Mouse (Mus musculus): ENCODE measurements at regions not wholly inside any gene's neighbourhood (a gene's known extent, or its start where the extent isn't known, plus 50 kb on each side); places are given as distances from the start of the nearest gene placed in this dataset.

DNA sequence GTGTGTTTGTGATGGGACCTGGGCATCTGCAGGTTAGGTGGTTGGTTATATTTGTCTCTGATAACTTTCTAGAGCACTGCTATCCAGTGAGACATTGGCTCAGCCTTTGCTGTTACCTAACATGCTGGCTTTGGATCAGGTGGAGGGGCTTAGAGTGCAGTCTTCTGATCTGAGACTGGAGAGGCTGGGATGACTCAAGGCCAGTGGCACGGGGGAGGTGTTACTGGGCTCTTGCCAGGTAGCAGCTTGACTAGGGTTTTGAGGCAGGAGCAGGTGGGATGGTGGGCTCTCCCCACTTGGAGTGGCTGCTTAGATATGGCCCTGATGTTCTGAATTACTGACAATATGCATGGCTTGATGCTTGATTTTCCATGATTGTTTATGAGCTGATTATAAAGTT is 236.0 kb downstream of the Zfp704 start:
- peak in 1 of 2 experiments; percentile 12 for DNase-seq (ENCODE audit: low spot score in 2 of 2)

DNA sequence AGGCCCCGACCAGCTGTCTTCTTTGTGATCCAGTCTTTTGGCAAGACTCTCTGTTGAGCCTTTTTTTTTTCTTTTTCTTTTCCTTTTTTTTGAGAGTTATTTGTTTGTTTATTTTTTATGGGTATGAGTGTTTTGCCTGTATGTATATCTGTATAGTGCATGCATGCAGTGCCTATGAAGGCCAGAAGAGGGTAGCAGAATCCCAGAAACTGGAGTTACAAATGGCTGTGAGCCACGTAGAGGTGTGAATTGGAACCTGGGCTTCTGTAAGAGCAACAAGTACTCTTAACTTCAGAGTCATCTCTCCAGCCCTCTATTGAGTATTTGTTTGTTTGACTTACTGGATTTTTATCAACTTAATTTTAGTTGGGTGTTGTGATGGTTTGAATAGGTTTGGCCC is 239.8 kb downstream of the Zfp704 start:
- DNase-seq (ENCODE audit: low spot score in 2 of 2): no peak

DNA sequence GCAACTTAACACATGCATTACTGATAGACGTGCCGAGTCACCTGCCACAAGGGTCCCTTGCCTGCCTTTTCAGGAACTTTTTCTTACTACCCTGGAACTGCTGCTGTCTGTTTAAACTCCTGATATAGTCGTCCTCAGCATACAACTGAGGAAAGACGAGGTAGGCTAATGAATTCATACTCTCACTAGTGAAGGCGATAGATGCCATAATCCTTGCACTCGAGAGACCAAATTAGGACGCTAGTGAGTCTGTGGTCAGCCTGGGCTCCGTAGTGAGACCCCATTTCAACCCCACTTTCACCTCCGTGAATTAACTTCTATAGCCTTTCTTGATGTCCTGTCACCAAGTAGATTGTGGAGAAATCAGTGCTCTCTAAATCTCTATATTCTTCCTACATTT is 244.1 kb downstream of the Zfp704 start:
- no peak for DNase-seq (ENCODE audit: low spot score in 2 of 2)

DNA sequence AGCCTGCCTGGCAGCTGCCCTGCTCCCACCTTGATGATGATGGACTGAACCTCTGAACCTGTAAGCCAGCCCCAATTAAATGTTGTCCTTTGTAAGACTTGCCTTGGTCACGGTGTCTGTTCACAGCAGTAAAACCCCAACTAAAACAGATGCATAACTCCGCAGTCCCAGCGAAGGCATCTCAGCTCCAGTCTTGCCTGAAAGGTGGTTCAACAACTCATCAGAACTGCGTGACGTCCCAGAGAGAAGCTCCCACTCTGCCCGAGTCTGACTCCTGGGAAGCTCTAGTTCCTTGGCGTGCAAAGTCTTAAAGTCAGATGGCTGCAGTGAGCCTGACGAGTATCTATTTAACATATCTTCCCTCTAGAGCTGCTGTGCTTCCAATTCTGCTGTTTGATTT is 250.7 kb downstream of the Zfp704 start:
- DNase-seq (ENCODE audit: low spot score in 2 of 2): no peak

DNA sequence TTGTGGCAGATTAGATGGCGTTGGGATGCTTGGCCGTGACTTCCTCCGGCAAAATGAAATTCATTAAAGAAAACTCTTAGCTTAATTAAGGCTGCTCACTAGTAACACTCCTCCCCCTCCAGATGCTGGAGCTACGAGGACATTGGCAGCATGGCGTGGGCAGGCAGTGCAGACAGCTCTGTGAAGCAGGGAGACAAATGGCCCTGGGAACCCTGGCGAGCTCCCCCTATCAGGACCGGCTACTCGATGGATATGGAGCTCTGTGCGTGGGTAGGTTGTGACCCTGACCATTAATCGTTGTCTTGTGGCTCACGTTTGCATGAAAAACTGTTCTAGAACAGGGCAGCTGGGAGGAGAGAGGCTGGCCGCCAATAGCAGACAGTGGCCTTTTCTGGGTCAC is 251.8 kb downstream of the Zfp704 start:
- peak in 1 of 2 experiments; percentile 44 for DNase-seq (ENCODE audit: low spot score in 2 of 2)

DNA sequence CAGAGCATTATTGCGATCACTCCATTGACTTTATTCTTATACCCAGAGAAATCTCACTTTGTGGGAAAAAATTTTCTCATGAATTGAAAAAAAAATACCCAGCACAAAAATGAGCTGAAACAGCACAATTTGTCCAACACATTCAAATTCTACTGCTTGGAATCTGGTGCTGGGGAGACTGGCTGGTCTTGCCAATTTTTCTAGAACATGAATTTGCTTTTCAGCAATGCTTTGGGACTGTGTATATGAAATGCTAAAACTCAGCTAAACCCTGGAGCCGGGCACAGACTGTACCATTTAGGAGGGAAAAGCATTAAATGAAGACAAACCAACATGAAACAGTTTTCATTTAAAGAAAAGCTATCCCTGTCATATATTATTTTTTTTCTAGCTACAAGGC is 252.2 kb downstream of the Zfp704 start:
- DNase-seq (ENCODE audit: low spot score in 2 of 2): no peak

DNA sequence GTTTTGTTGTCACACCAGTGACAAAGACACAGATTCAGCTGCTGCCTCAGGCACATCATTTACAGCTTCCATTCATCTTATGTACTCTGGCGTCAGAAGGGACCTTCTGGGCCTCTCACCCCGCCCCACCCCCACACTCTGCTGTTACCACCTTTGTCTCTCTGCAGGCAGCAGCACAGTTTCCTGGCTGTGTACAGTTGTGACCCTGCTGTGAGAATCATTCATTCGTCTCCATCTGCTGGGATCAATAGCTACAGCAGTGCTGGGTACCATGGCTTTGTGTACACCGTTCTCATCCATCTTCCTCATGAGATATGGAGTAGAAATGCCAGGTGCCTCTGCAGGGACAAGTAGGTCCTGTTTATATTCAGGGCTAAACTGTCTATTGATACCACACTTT is 254.0 kb downstream of the Zfp704 start:
- DNase-seq (ENCODE audit: low spot score in 2 of 2): no peak

DNA sequence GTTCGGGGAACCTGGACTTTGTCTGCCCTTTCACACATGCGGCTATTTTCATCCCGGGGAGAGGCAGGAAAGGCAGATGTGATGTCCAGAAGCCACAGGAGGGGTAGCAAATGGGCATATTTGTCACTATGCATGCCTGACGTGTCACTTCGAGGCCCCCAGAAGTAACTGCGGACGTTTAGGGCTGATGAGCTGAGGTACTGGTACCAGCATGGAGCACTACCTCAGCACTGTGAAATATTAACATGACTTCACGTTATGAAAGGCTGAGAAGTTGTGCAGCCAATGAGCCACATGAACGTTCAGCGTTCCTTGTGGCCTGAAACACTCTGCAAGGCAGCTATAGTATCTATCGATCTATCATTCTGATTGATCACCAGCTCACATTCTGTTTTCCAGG is 255.1 kb downstream of the Zfp704 start:
- no peak for DNase-seq (ENCODE audit: low spot score in 2 of 2)

DNA sequence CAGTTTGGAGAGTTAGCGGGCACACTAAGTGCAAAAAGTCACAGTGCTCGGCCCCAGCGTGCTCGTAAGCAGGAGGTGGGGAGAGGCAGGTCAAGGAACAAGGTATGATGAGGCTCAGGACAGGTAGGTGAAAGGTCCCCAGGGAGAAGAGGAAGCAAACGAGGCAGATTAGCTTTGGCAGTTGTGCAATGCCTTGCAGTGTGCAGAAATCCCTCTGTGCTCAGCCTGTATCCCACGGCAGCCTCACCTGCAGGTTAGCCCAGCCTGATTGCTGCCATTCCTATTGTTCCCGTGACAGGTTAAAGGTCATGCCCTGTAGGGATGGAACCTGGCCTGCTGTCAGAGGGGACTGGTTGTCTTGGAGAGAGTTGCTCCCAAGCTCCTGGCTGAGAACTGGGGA is 257.6 kb downstream of the Zfp704 start:
- no peak for DNase-seq (ENCODE audit: low spot score in 2 of 2)

DNA sequence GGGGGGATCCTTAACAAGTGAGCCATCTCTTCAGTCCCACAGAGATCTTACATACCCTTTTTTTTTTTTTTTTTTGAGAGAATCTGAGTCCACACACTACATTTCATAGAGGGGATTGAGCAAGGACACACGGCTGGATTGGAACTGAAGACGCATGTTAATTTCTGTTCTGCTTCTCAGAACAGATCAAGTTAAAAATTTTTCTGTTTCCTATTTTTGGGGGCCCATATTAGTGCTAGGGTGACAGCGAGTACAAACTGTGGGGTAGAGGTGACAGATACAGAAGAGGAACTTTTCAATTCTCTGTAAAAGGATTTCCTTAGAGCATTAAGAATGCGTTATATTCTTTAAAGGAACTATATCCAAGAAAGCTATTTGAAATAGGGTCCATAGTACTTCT is 260.1 kb downstream of the Zfp704 start:
- no peak for DNase-seq (ENCODE audit: low spot score in 2 of 2)

DNA sequence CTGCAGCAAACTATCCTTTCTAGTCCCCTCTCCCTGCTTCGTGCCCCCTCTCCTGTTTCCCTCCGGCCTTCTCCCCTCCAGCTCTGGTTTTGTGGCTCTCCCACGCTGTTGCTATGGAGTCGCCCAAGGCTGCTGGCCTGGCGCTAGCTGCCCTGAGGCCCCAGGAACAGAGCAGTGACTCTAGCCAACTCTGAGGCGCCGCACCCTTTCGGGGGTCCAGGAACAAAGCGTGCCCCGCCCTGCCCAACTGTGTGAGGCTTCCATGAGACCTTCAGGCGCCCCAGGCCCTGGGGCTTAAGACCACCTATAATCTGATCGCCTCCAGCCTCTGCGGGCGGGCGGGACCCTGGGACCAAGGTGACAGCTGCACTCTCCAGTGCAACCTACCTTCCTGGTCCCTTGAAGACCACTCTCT is 262.4 kb downstream of the Zfp704 start:
- DNase-seq (ENCODE audit: low spot score in 2 of 2): peak in 1 of 2 experiments; percentile 23

DNA sequence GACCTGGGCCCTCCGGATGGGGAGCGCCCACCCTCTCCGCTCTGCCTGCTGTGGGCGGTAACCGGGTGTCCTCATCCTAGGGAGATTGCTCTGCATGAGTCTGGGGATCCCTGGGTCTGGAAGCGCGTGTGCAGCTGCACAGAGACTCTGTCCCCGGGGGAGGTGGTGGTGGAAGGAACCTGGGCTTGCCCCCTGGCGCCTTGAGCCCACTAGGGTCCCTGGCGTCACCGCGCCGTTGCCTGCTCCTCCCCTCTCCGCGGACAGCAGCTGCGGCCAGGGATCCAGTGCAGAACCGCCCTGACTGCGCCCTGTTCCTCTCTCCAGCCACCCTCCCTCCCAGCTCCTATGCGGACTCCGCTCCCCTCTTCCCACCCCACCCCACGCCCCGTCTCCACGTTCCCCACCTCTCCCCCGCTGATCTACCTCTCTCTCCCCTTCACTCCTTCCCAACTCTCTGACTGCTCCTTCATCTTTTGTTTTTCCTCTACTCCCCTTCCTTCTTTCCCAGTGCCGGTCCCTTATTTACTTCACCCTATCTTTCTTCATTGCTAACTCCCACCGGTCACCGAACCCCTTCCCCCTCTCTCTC is 262.9 kb downstream of the Zfp704 start:
- DNase-seq (ENCODE audit: low spot score in 2 of 2): no peak

DNA sequence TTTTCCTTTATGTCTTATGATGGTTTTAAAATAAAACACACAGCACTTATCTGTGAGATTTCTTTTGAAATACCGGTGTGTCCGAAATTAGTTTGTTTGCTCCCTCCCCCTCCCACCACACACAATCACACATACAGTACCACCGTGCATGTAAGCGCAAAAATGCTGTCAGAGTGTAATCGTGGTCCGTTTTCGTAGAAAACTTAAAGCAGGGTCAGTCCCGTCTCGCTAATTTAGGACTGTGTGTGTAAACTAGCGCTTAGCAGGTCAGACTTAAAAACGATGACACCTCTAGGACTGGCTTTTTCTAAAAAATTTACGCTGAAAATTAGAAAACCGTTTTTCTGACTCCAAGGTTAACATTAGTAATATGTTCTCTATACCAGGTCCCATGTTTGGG is 263.5 kb downstream of the Zfp704 start:
- DNase-seq (ENCODE audit: low spot score in 2 of 2): no peak

DNA sequence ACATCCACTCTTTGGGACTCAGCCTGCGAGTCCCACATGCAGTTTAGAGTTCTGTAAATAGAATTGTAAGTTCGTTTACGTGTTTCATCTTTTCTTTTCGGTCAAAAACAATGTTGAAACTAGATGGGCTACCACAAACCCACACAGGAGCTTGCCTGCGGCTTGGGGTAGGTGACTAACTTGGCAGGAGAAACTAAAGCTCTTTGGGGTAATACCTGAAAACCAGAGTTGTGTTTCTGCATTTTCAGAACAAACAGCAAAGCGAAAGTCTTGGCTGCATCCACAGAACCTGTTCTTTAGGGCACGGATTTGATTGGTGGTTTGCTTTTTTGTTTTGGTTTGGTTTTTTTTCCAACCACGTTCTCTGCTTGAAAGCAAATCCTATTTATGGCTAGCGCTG is 264.0 kb downstream of the Zfp704 start:
- no peak for DNase-seq (ENCODE audit: low spot score in 2 of 2)

DNA sequence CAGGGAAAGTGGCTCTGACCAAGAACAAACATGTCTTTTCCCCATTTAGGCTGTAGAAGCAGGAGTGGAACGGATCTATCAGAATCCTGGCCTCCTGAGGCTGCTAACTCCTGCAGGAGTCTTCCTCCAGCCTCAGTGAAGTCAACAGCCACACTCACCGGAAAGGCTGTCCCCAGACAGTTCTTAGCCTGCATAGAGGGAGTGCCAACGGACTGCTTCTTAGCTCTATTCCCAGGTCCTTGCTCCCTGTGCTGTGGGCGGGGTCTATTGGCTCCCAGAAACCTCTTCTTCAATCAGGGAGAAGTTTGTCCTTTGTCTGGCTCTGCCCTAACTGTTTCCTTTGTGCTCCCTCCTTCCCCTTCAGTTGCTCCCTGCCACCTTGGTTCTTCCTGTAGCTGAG is 266.3 kb downstream of the Zfp704 start:
- no peak for DNase-seq (ENCODE audit: low spot score in 2 of 2)

DNA sequence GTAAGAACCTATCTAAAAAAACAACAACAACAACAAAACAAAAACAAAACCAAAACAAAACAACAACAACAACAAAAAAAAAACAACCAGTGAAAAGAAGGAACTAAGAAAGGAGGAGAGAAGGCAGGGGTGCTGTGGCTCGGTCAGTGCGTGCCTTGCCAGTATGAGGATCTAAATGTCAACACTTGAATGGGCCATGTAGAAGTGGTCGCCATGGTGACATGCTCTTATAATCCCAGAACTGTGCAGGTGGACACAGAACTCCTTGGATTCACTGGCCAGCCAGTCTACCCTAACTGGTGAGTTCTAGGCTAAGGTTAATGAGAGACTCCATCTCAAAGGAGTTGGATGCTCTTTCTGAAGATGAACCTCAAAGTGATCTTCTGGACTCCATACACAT is 267.7 kb downstream of the Zfp704 start:
- DNase-seq (ENCODE audit: low spot score in 2 of 2): no peak

DNA sequence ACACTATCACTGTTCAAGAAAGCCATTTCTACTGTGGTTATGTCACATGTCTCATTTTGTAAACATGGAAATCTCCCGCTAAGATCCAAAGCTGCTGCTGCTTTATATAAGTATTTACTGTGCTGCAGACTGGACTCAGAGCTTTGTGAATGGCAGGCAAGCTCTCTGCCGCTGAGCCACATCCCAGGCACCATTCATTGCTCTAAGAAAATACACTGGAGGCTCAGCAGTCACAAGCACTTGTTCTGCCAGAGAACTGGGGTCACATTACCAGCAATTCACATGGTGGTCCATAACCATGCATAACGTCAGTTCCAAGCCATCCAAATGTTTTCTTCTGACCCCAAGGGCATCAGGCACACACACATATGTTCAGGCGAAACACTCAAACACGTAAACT is 268.2 kb downstream of the Zfp704 start:
- no peak for DNase-seq (ENCODE audit: low spot score in 2 of 2)

DNA sequence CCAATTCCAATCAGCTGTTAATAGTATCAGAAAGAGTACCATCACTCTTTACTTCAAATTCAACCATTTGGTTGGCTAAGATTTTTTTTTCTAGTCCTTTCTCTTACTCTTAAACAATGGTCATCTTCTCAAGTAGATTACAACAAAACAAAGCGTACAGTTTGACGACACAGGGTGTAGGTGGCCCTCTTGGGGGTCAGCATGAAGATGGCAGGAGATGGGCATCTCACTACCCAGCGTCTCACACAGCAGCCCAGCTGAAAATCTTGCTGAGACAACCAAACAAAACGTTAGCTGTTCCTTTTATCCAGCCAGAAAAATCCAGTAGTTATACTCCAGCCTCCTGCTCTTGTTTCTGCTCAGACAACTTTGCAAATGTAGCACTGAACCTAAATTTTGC is 268.6 kb downstream of the Zfp704 start:
- no peak for DNase-seq (ENCODE audit: low spot score in 2 of 2)

DNA sequence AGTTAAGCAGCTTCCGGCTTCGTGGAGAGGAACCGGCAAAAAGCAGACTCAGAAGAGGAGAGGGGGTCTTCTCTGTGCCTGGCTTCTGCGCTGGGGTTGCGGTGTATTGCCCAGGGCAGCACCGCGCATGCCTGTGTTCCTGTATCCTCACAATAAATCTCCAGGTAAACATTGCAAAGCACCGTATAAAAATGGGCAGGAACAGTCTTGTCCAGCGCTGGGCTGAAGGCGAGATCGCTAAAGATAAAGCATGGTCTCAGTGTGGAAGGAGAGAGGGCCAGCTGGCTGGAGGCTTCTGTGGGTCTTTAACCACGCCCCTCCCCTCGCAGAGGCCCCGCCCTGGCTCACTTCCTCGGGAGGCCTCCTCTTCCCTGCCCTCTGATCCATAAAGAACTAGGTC is 269.1 kb downstream of the Zfp704 start:
- no peak for DNase-seq (ENCODE audit: low spot score in 2 of 2)

DNA sequence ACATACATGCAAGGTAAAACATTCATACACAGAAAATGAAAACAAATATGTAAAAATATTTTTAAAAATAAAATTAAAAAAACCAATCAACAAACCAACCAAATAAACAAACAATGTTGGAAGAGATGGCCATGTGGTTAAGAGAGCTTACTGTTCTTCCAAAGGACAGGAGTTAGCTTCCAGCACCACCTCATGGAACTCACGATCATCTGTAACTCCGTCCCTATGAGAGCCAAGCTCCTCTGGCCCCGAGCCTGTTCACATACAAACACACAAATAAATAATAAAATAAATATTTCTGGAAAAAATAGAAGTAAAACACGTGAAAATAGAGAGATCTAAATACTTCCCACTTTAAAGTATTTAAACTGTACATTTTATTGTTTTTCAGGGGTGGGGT is 269.5 kb downstream of the Zfp704 start:
- DNase-seq (ENCODE audit: low spot score in 2 of 2): no peak

DNA sequence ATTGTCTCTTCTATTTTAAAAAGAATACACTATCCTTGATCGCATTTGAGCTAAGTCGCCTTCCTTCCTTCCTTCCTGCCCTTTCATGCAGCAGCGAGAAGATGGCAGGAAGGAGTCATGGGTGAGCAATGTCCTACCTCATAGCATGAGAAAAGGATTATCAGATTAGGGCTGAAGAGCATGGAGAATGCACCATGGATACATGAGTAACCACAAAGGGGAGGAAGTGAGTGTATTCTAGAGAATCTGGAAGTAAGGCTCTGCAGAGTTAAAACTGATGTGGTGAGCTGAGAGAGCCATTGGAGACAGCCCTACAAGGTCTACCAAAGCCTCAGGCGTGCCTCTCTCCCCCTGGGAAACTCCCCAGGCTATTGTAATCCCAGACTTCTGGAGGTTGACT is 270.2 kb downstream of the Zfp704 start:
- no peak for DNase-seq (ENCODE audit: low spot score in 2 of 2)

DNA sequence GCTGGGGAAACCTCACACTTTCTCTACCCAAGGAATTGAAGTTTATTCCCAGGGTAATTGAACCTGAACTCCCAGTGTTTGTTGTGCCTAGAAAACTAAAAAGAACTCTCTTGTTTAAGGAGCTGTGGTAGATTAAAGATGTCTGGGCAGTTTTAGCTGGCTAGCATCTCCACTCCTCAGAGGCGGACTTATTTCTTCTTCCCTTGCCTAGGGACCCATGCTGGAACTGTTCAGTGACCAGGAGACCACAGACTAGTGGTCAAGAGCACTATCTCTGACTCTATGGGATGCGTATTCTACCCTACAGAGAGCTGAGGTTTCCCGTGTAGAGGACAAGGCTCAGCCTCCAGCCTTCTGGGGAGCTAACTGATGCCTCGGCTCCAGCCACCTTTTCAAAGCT is 274.3 kb downstream of the Zfp704 start:
- no peak for DNase-seq (ENCODE audit: low spot score in 2 of 2)

Measured in left cerebral cortex, adult 18-20 months (tissue).